Mouse (Mus musculus): Measurements from ENCODE around the gene Zic5. TPM values are rescaled to one million over a fixed set of nuclear protein-coding genes. Genes with fewer than 3 reads are reported as not detected.
"Not testable (repeated sequence)": the region's sequence is repeated elsewhere in the genome, so short reads cannot be mapped to it uniquely, and the experiment has no call there.

Zic5 gene
- polyA plus RNA-seq, 1 experiment from 2014 or later, result not detected

- H3K27me3 ChIP-seq (ENCODE audit: control insufficient read depth, insufficient read depth, low read length), result peaks cover 65% of the 10 kb centered on the region
- ATAC-seq (replicated peaks; ENCODE audit: extremely low read depth, insufficient read depth, low FRiP score), result no peak
- no peaks in the 10 kb centered on the region for H3K9me3 ChIP-seq (replicated peaks; ENCODE audit: control insufficient read depth, low read length)
- no peak overlapping the region for H3K27ac ChIP-seq (ENCODE audit: low read length)
- H3K4me3 ChIP-seq (ENCODE audit: low read length), result no peak overlapping the region
- H3K36me3 ChIP-seq (ENCODE audit: control insufficient read depth, insufficient read depth), result no peaks in the 10 kb centered on the region
- WGBS, result 48% methylated on average over 9 of the region's 9 CpGs
- H3K4me2 ChIP-seq (ENCODE audit: low read depth, low read length), result no peak overlapping the region
- H3K9ac ChIP-seq (ENCODE audit: low read length), result no peak overlapping the region
- peaks cover 18% of the 10 kb centered on the region for H3K4me1 ChIP-seq (ENCODE audit: control insufficient read depth, insufficient read depth, low read length)
Measured at GRCm38 (mm10) chr14:122461966-122462365, 3.5 kb downstream of the Zic5 start.

GRCm38 (mm10) chr14:122461500-122461899 is 4.0 kb downstream of the Zic5 start:
- H3K4me1 ChIP-seq (ENCODE audit: control insufficient read depth, insufficient read depth, low read length), result peaks cover 18% of the 10 kb centered on the region
- H3K4me2 ChIP-seq (ENCODE audit: low read depth, low read length), result no peak overlapping the region
- no peak overlapping the region for H3K9ac ChIP-seq (ENCODE audit: low read length)
- H3K4me3 ChIP-seq (ENCODE audit: low read length), result no peak overlapping the region
- no peaks in the 10 kb centered on the region for H3K36me3 ChIP-seq (ENCODE audit: control insufficient read depth, insufficient read depth)
- no peak for ATAC-seq (replicated peaks; ENCODE audit: extremely low read depth, insufficient read depth, low FRiP score)
- H3K27ac ChIP-seq (ENCODE audit: low read length), result no peak overlapping the region
- no peaks in the 10 kb centered on the region for H3K9me3 ChIP-seq (replicated peaks; ENCODE audit: control insufficient read depth, low read length)
- peaks cover 61% of the 10 kb centered on the region for H3K27me3 ChIP-seq (ENCODE audit: control insufficient read depth, insufficient read depth, low read length)
- 61% methylated on average over 3 of the region's 3 CpGs for WGBS

GRCm38 (mm10) chr14:122460226-122460625 is 5.3 kb downstream of the Zic5 start:
- WGBS, result 61% methylated on average over 5 of the region's 5 CpGs
- H3K36me3 ChIP-seq (ENCODE audit: control insufficient read depth, insufficient read depth), result no peaks in the 10 kb centered on the region
- H3K9me3 ChIP-seq (replicated peaks; ENCODE audit: control insufficient read depth, low read length), result no peaks in the 10 kb centered on the region
- peaks cover 14% of the 10 kb centered on the region for H3K4me1 ChIP-seq (ENCODE audit: control insufficient read depth, insufficient read depth, low read length)
- H3K4me2 ChIP-seq (ENCODE audit: low read depth, low read length), result no peak overlapping the region
- H3K4me3 ChIP-seq (ENCODE audit: low read length), result no peak overlapping the region
- H3K27me3 ChIP-seq (ENCODE audit: control insufficient read depth, insufficient read depth, low read length), result peaks cover 58% of the 10 kb centered on the region
- H3K27ac ChIP-seq (ENCODE audit: low read length), result no peak overlapping the region
- no peak overlapping the region for H3K9ac ChIP-seq (ENCODE audit: low read length)
- ATAC-seq (replicated peaks; ENCODE audit: extremely low read depth, insufficient read depth, low FRiP score), result no peak

GRCm38 (mm10) chr14:122459776-122460175 is 5.7 kb downstream of the Zic5 start:
- no peaks in the 10 kb centered on the region for H3K9me3 ChIP-seq (replicated peaks; ENCODE audit: control insufficient read depth, low read length)
- WGBS, result 73% methylated on average over 1 of the region's 1 CpGs

GRCm38 (mm10) chr14:122459332-122459731 is 6.1 kb downstream of the Zic5 start:
- not testable (repeated sequence) for H3K9me3 ChIP-seq (replicated peaks; ENCODE audit: control insufficient read depth, low read length); H3K9ac ChIP-seq (ENCODE audit: low read length); H3K4me1 ChIP-seq (ENCODE audit: control insufficient read depth, insufficient read depth, low read length); H3K4me3 ChIP-seq (ENCODE audit: low read length); ATAC-seq (replicated peaks; ENCODE audit: extremely low read depth, insufficient read depth, low FRiP score); H3K27ac ChIP-seq (ENCODE audit: low read length); H3K36me3 ChIP-seq (ENCODE audit: control insufficient read depth, insufficient read depth); H3K4me2 ChIP-seq (ENCODE audit: low read depth, low read length)
- 81% methylated on average over 9 of the region's 12 CpGs for whole genome bisulfite sequencing
- H3K27me3 ChIP-seq (ENCODE audit: control insufficient read depth, insufficient read depth, low read length), result peaks cover 57% of the 10 kb centered on the region

More at GRCm38 (mm10) chr14:122459776-122460175, 5.7 kb downstream of the Zic5 start:
- ATAC-seq (replicated peaks; ENCODE audit: extremely low read depth, insufficient read depth, low FRiP score), result no peak
- no peak overlapping the region for H3K9ac ChIP-seq (ENCODE audit: low read length)
- no peak overlapping the region for H3K4me2 ChIP-seq (ENCODE audit: low read depth, low read length)
- no peak overlapping the region for H3K27ac ChIP-seq (ENCODE audit: low read length)
- H3K4me1 ChIP-seq (ENCODE audit: control insufficient read depth, insufficient read depth, low read length), result peaks cover 9% of the 10 kb centered on the region
- H3K36me3 ChIP-seq (ENCODE audit: control insufficient read depth, insufficient read depth), result no peaks in the 10 kb centered on the region
- peaks cover 58% of the 10 kb centered on the region for H3K27me3 ChIP-seq (ENCODE audit: control insufficient read depth, insufficient read depth, low read length)
- no peak overlapping the region for H3K4me3 ChIP-seq (ENCODE audit: low read length)

- Histone ChIP-seq H3K9ac (ENCODE audit: low read length) (no peak overlapping the region), H3K4me1 (ENCODE audit: control insufficient read depth, insufficient read depth, low read length) (0 out of 2 replicates have a peak, but pooled peaks cover 9% of the 10 kb centered on the region), H3K27me3 (ENCODE audit: control insufficient read depth, insufficient read depth, low read length) (peaks cover 59% of the 10 kb centered on the region), H3K4me2 (ENCODE audit: low read depth, low read length) (no peak overlapping the region), H3K4me3 (ENCODE audit: low read length) (no peak overlapping the region), H3K9me3 (replicated peaks; ENCODE audit: control insufficient read depth, low read length) (no peaks in the 10 kb centered on the region), H3K27ac (ENCODE audit: low read length) (no peak overlapping the region), H3K36me3 (ENCODE audit: control insufficient read depth, insufficient read depth) (no peaks in the 10 kb centered on the region)
- WGBS, result 77% methylated on average over 4 of the region's 4 CpGs
- no peak for ATAC-seq (replicated peaks; ENCODE audit: extremely low read depth, insufficient read depth, low FRiP score)
Measured at GRCm38 (mm10) chr14:122455562-122455958, 9.9 kb downstream of the Zic5 start.

- Histone ChIP-seq H3K36me3 (ENCODE audit: control insufficient read depth, insufficient read depth) (no peaks in the 10 kb centered on the region), H3K4me3 (ENCODE audit: low read length) (no peak overlapping the region), H3K9ac (ENCODE audit: low read length) (no peak overlapping the region), H3K27ac (ENCODE audit: low read length) (no peak overlapping the region), H3K4me1 (ENCODE audit: control insufficient read depth, insufficient read depth, low read length) (0 out of 2 replicates have a peak, but pooled peaks cover 9% of the 10 kb centered on the region), H3K4me2 (ENCODE audit: low read depth, low read length) (no peak overlapping the region), H3K27me3 (ENCODE audit: control insufficient read depth, insufficient read depth, low read length) (peaks cover 61% of the 10 kb centered on the region), H3K9me3 (replicated peaks; ENCODE audit: control insufficient read depth, low read length) (no peaks in the 10 kb centered on the region)
- 73% methylated on average over 10 of the region's 10 CpGs for WGBS
- no peak for ATAC-seq (replicated peaks; ENCODE audit: extremely low read depth, insufficient read depth, low FRiP score)
Measured at GRCm38 (mm10) chr14:122454901-122455561, 10.4 kb downstream of the Zic5 start.

GRCm38 (mm10) chr14:122453996-122454738 is 11.3 kb downstream of the Zic5 start:
- peaks cover 67% of the 10 kb centered on the region for H3K27me3 ChIP-seq (ENCODE audit: control insufficient read depth, insufficient read depth, low read length)
- peak overlapping the region; percentile 42 for H3K4me3 ChIP-seq (ENCODE audit: low read length)
- H3K27ac ChIP-seq (ENCODE audit: low read length), result no peak overlapping the region
- WGBS, result 26% methylated on average over 12 of the region's 12 CpGs
- no peaks in the 10 kb centered on the region for H3K9me3 ChIP-seq (replicated peaks; ENCODE audit: control insufficient read depth, low read length)
- 0 out of 2 replicates have a peak, but pooled peaks cover 9% of the 10 kb centered on the region for H3K4me1 ChIP-seq (ENCODE audit: control insufficient read depth, insufficient read depth, low read length)
- H3K9ac ChIP-seq (ENCODE audit: low read length), result no peak overlapping the region
- ATAC-seq (replicated peaks; ENCODE audit: extremely low read depth, insufficient read depth, low FRiP score), result no peak
- no peaks in the 10 kb centered on the region for H3K36me3 ChIP-seq (ENCODE audit: control insufficient read depth, insufficient read depth)
- H3K4me2 ChIP-seq (ENCODE audit: low read depth, low read length), result peak overlapping the region; percentile 64

GRCm38 (mm10) chr14:122453388-122453995 is 12.0 kb downstream of the Zic5 start:
- WGBS, result 9% methylated on average over 32 of the region's 32 CpGs
- H3K9ac ChIP-seq (ENCODE audit: low read length), result no peak overlapping the region

More at GRCm38 (mm10) chr14:122453388-122453995, 12.0 kb downstream of the Zic5 start:
- Histone ChIP-seq H3K27me3 (ENCODE audit: control insufficient read depth, insufficient read depth, low read length) (peaks cover 72% of the 10 kb centered on the region), H3K4me1 (ENCODE audit: control insufficient read depth, insufficient read depth, low read length) (0 out of 2 replicates have a peak, but pooled peaks cover 9% of the 10 kb centered on the region), H3K9me3 (replicated peaks; ENCODE audit: control insufficient read depth, low read length) (no peaks in the 10 kb centered on the region), H3K27ac (ENCODE audit: low read length) (no peak overlapping the region), H3K36me3 (ENCODE audit: control insufficient read depth, insufficient read depth) (no peaks in the 10 kb centered on the region), H3K4me2 (ENCODE audit: low read depth, low read length) (peak overlapping the region; percentile 64), H3K4me3 (ENCODE audit: low read length) (peak overlapping the region; percentile 42)
- ATAC-seq (replicated peaks; ENCODE audit: extremely low read depth, insufficient read depth, low FRiP score), result no peak
